Mouse (Mus musculus): ENCODE measurements around the gene Smyd2.

DNA sequence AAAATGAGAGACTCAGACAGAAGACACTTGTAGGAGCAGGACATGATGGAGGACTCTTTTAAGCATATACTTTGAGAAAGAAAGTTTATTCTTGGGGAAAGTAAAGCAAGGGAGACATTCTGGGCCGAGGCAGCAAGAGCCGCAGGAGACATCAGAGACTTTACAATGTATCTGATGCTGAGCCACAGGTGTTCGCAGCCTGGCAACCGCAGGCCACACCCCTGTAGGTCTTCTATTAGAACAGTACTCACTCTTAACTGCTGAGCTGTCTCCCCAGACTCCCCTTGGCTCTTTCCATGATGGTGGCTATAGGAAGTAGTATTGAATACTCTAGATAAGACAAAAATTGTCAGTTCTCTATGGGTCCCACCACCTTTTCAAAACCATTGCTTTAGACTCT, 7.7 kb upstream of the Smyd2 start:
- no peak for TF ChIP-seq POLR2A (IDR thresholded peaks at IDR 0.05; ENCODE audit: insufficient read depth, low read depth, low read length)
- TF ChIP-seq CTCF (IDR thresholded peaks at IDR 0.05; ENCODE audit: insufficient read depth, low read depth, low read length), result no peak
